Mouse (Mus musculus) kidney, adult 2 months (tissue): ENCODE results near the gene Ikzf4. TPM values are rescaled to one million over a fixed set of nuclear protein-coding genes. Genes with fewer than 3 reads are reported as not detected.

Source experiments
- DNase-seq: peaks from one replicate; pipeline ENCODE4 v3.0.0; 2021
- H3K27ac ChIP-seq: fragments of 200-500 bp; 2 replicates; pipeline ENCODE4 v1.5.1; 2012; ENCODE audit warnings: low read depth, low read length, control low read depth, inconsistent platforms; ENCODE audit not compliant: insufficient read depth
- H3K27me3 ChIP-seq: fragments of 200-500 bp; replicated peaks from 2 replicates; pipeline ENCODE4 v1.6.1; 2012; ENCODE audit warnings: mild to moderate bottlenecking, moderate library complexity, low read length, inconsistent platforms; ENCODE audit not compliant: control insufficient read depth, insufficient read depth
- H3K36me3 ChIP-seq: fragments of 200-500 bp; 2 replicates; pipeline ENCODE4 v1.6.1; 2012; ENCODE audit warnings: mild to moderate bottlenecking, moderate library complexity, low read length, inconsistent platforms; ENCODE audit not compliant: control insufficient read depth, insufficient read depth
- H3K4me1 ChIP-seq: fragments of 200-500 bp; 2 replicates; pipeline ENCODE4 v1.6.1; 2011; ENCODE audit warnings: low read length; ENCODE audit not compliant: control insufficient read depth, insufficient read depth
- H3K4me3 ChIP-seq: fragments of 200-500 bp; 2 replicates; pipeline ENCODE4 v1.5.1; 2011; ENCODE audit warnings: mild to moderate bottlenecking, low read depth, low read length, control low read depth; ENCODE audit not compliant: insufficient read depth
- CTCF ChIP-seq: fragments of 200-500 bp; conservative IDR thresholded peaks from 2 replicates; pipeline ENCODE4 v1.5.1; 2011; ENCODE audit warnings: low read depth, mild to moderate bottlenecking, control low read depth, low read length, moderate library complexity, mixed read lengths; ENCODE audit not compliant: insufficient read depth, insufficient read length
- POLR2A ChIP-seq: fragments of 200-500 bp; IDR thresholded peaks from one replicate; pipeline ENCODE4 v1.6.1; 2011; ENCODE audit warnings: low read depth, low read length, control low read depth
- WGBS: fragments of 180-500 bp; shearing (Covaris S2); methylation state at CpG from one replicate; pipeline ENCODE4 v1.1.7; 2018; 5-methylcytosine and 5-hydroxymethylcytosine counted together
- polyA plus RNA-seq: library from polyadenylated mRNA; depleted of rRNA; stranded (reverse); fragments of >200 nt; gene quantifications from 2 replicates; pipeline ENCODE4 v1.2.3, GENCODE M21; 2012

Ikzf4 gene
- polyA plus RNA-seq, 1 experiment = 3.2 TPM

- no peaks in the 10 kb centered on the region for H3K27me3 ChIP-seq
- DNase-seq = peak; percentile 78
- WGBS = under 1% methylated on average over 43 of the region's 43 CpGs
- H3K36me3 ChIP-seq = no peaks in the 10 kb centered on the region
- peak overlapping the region; percentile 93 for H3K4me3 ChIP-seq
- peaks cover 6% of the 10 kb centered on the region; the same call in 1 of the 2 replicates for H3K4me1 ChIP-seq
- H3K27ac ChIP-seq = peak overlapping the region; percentile 97
- TF ChIP-seq POLR2A (no peak), CTCF (peak; percentile 72)
These were observed 55.5 kb downstream of the Ikzf4 start for GRCm38 (mm10) chr10:128590193-128590690.

- no peaks in the 10 kb centered on the region; the same call in 1 of the 2 replicates for H3K36me3 ChIP-seq
These were observed 56.2 kb downstream of the Ikzf4 start, which contains the start of gene Erbb3 for GRCm38 (mm10) chr10:128589464-128590192. Gene Erbb3 (minus strand): TSS chr10:128589652.

GRCm38 (mm10) chr10:128588775-128589463, 56.9 kb downstream of the Ikzf4 start:
- H3K4me3 ChIP-seq = peak overlapping the region; percentile 93
- peaks cover 17% of the 10 kb centered on the region for H3K4me1 ChIP-seq
- H3K27ac ChIP-seq = peak overlapping the region; percentile 97
- no peaks in the 10 kb centered on the region for H3K27me3 ChIP-seq
- WGBS = 3% methylated on average over 23 of the region's 23 CpGs
- TF ChIP-seq CTCF (no peak), POLR2A (no peak)
- no peaks in the 10 kb centered on the region; the same call in 1 of the 2 replicates for H3K36me3 ChIP-seq
- DNase-seq = peak; percentile 86

More at GRCm38 (mm10) chr10:128589464-128590192, 56.2 kb downstream of the Ikzf4 start, which contains the start of gene Erbb3:
- TF ChIP-seq CTCF = no peak
- Histone ChIP-seq H3K4me1 (peaks cover 10% of the 10 kb centered on the region), H3K27ac (peak within 1 kb of the TSS; percentile 97), H3K27me3 (no peaks in the 10 kb centered on the region), H3K4me3 (peak within 1 kb of the TSS; percentile 93)
- peak; percentile 87 for DNase-seq
- WGBS = under 1% methylated on average over 43 of the region's 43 CpGs

GRCm38 (mm10) chr10:128588136-128588535, 57.7 kb downstream of the Ikzf4 start:
- Histone ChIP-seq H3K27me3 (no peaks in the 10 kb centered on the region), H3K4me3 (peak overlapping the region; percentile 93), H3K36me3 (no peaks in the 10 kb centered on the region; the same call in 1 of the 2 replicates), H3K27ac (peak overlapping the region; percentile 84), H3K4me1 (peaks cover 19% of the 10 kb centered on the region)
- WGBS = 48% methylated on average over 1 of the region's 1 CpGs
- TF ChIP-seq CTCF = no peak
- TF ChIP-seq POLR2A = no peak
- DNase-seq = peak; percentile 43

GRCm38 (mm10) chr10:128587697-128588096, 58.1 kb downstream of the Ikzf4 start:
- DNase-seq = peak; percentile 92
- H3K27me3 ChIP-seq = no peaks in the 10 kb centered on the region
- WGBS = 35% methylated on average over 8 of the region's 8 CpGs

GRCm38 (mm10) chr10:128587120-128587519, 58.7 kb downstream of the Ikzf4 start:
- peak overlapping the region; percentile 6; the same call in 1 of the 2 replicates for H3K4me3 ChIP-seq
- H3K27me3 ChIP-seq = no peaks in the 10 kb centered on the region
- 44% methylated on average over 4 of the region's 4 CpGs for WGBS
- H3K4me1 ChIP-seq = peaks cover 19% of the 10 kb centered on the region
- H3K27ac ChIP-seq = peak overlapping the region; percentile 27; the same call in 1 of the 2 replicates
- no peaks in the 10 kb centered on the region; the same call in 1 of the 2 replicates for H3K36me3 ChIP-seq
- TF ChIP-seq POLR2A (no peak), CTCF (no peak)
- DNase-seq = no peak

More at GRCm38 (mm10) chr10:128587697-128588096, 58.1 kb downstream of the Ikzf4 start:
- H3K4me3 ChIP-seq = peak overlapping the region; percentile 93
- no peak for TF ChIP-seq POLR2A
- 0 out of 2 replicates have a peak, but pooled peaks have one; percentile 16 for TF ChIP-seq CTCF
- H3K27ac ChIP-seq = peak overlapping the region; percentile 84
- H3K36me3 ChIP-seq = no peaks in the 10 kb centered on the region; the same call in 1 of the 2 replicates
- H3K4me1 ChIP-seq = peaks cover 19% of the 10 kb centered on the region

- DNase-seq = no peak
- TF ChIP-seq POLR2A = no peak
- no peak for TF ChIP-seq CTCF
- no peak overlapping the region for H3K27ac ChIP-seq
- peaks cover 2% of the 10 kb centered on the region; the same call in 1 of the 2 replicates for H3K36me3 ChIP-seq
- 5% methylated on average over 1 of the region's 1 CpGs for WGBS
- no peaks in the 10 kb centered on the region for H3K27me3 ChIP-seq
- H3K4me3 ChIP-seq = no peak overlapping the region
- H3K4me1 ChIP-seq = peaks cover 19% of the 10 kb centered on the region
These were observed 59.2 kb downstream of the Ikzf4 start for GRCm38 (mm10) chr10:128586546-128586945.
